Mouse (Mus musculus) forebrain, embryonic 12.5 days (tissue): ENCODE results near the gene Zfp609. TPM values are rescaled to one million over a fixed set of nuclear protein-coding genes. Genes with fewer than 3 reads are reported as not detected.

Source experiments
- ATAC-seq: fragments of 200-750 bp; cut with Nextera tagmentation; 2 replicates; pipeline ENCODE4 v1.8.0; 2017; ENCODE audit warnings: moderate TSS enrichment; ENCODE audit not compliant: low FRiP score
- H3K27ac ChIP-seq: fragments of 300-500 bp; sonication (generic); 2 replicates; pipeline ENCODE4 v1.5.1; 2016; ENCODE audit warnings: mild to moderate bottlenecking
- H3K27me3 ChIP-seq: fragments of 300-500 bp; sonication (generic); 2 replicates; pipeline ENCODE4 v1.6.1; 2016; ENCODE audit warnings: mild to moderate bottlenecking
- H3K36me3 ChIP-seq: fragments of 300-500 bp; sonication (generic); replicated peaks from 2 replicates; pipeline ENCODE4 v1.6.1; 2016; ENCODE audit warnings: mild to moderate bottlenecking
- H3K4me1 ChIP-seq: fragments of 300-500 bp; sonication (generic); 2 replicates; pipeline ENCODE4 v1.6.1; 2016
- H3K4me2 ChIP-seq: fragments of 300-500 bp; sonication (generic); 2 replicates; pipeline ENCODE4 v1.6.1; 2016; ENCODE audit warnings: mild to moderate bottlenecking, moderate library complexity
- H3K4me3 ChIP-seq: fragments of 300-500 bp; sonication (generic); replicated peaks from 2 replicates; pipeline ENCODE4 v1.5.1; 2016; ENCODE audit warnings: mild to moderate bottlenecking
- H3K9ac ChIP-seq: fragments of 300-500 bp; sonication (generic); 2 replicates; pipeline ENCODE4 v1.6.1; 2016; ENCODE audit warnings: mild to moderate bottlenecking
- H3K9me3 ChIP-seq: fragments of 300-500 bp; sonication (generic); 2 replicates; pipeline ENCODE4 v1.6.1; 2016
- WGBS: fragments of 180-500 bp; shearing (Covaris S2); methylation state at CpG from one replicate; pipeline ENCODE4 v1.1.7; 2016; 5-methylcytosine and 5-hydroxymethylcytosine counted together
- polyA plus RNA-seq: library from polyadenylated mRNA; unstranded; fragments of >200 nt; fragmentation: Nextera tagmentation; extraction: Ambion mirVana; gene quantifications from 2 replicates; pipeline ENCODE4 v1.2.1, GENCODE M21; 2016

Gene Zfp609
- polyA plus RNA-seq, 1 experiment from 2014 or later = 13.1 TPM

GRCm38 (mm10) chr9:65830255-65830654 lies 2.9 kb upstream of the Zfp609 start:
- no peak for ATAC-seq
- Histone ChIP-seq H3K36me3 (no peaks in the 10 kb centered on the region), H3K27ac (no peak overlapping the region), H3K9me3 (no peaks in the 10 kb centered on the region), H3K4me3 (no peak overlapping the region), H3K4me2 (no peak overlapping the region), H3K9ac (no peak overlapping the region), H3K4me1 (peaks cover 63% of the 10 kb centered on the region), H3K27me3 (no peaks in the 10 kb centered on the region)
- 50% methylated on average over 4 of the region's 4 CpGs for WGBS

DNA sequence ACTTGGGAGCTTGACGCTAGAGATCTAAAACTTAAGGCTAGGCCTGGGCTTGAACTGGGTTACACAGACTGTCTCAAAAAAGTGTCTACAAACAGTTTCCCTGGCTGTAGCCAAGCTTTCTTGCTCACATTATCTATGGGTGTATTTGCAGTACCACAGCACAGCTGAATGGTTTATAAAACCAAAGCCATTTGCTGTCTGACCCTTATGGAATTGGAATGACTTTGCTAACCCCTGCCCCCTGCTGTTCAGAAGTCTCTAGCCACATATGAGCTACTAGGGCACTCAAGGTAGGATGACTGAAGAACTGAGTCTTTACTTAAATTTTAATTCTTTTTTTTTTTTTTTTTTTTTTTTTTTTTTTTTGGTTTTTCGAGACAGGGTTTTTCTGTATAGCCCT lies 2.0 kb upstream of the Zfp609 start:
- Histone ChIP-seq H3K4me3 (no peak overlapping the region), H3K36me3 (no peaks in the 10 kb centered on the region), H3K4me2 (no peak overlapping the region), H3K4me1 (peaks cover 63% of the 10 kb centered on the region), H3K9ac (no peak overlapping the region), H3K9me3 (no peaks in the 10 kb centered on the region), H3K27me3 (no peaks in the 10 kb centered on the region), H3K27ac (no peak overlapping the region)
- no peak for ATAC-seq
- WGBS = 92% methylated on average over 1 of the region's 2 CpGs

DNA sequence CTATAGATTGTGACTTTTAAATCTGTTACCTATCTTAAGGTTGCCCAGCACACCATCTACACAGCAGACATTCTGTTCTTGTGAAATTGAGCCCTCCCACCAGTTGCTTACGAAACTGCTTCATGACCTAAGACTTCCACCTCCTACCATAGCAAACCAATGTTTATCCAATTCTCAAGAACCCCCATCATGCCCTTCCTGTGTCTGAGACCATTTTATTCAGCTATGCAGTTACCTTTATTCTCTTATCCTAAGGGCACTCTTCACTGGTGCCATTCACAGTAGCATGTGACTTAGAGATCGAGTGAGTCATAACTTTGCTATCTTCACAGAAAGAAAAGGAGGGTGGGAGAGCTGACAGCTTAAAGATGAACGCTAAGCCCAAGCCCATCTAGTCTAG lies 1.1 kb upstream of the Zfp609 start:
- Histone ChIP-seq H3K4me1 (peaks cover 66% of the 10 kb centered on the region), H3K4me2 (peak overlapping the region; percentile 64), H3K36me3 (no peaks in the 10 kb centered on the region), H3K9ac (no peak overlapping the region), H3K9me3 (no peaks in the 10 kb centered on the region), H3K27ac (no peak overlapping the region), H3K27me3 (no peaks in the 10 kb centered on the region), H3K4me3 (peak overlapping the region; percentile 91)
- no peak for ATAC-seq
- 43% methylated on average over 3 of the region's 3 CpGs for WGBS

GRCm38 (mm10) chr9:65828016-65828403 lies 646 bp upstream of the Zfp609 start:
- H3K27me3 ChIP-seq = no peaks in the 10 kb centered on the region
- peak overlapping the region; percentile 99; the same call in 1 of the 2 replicates for H3K27ac ChIP-seq
- no peak for ATAC-seq
- H3K4me2 ChIP-seq = peak overlapping the region; percentile 64
- H3K4me3 ChIP-seq = peak overlapping the region; percentile 91
- H3K9ac ChIP-seq = peak overlapping the region; percentile 99; the same call in 1 of the 2 replicates
- H3K9me3 ChIP-seq = no peaks in the 10 kb centered on the region
- no peaks in the 10 kb centered on the region for H3K36me3 ChIP-seq
- WGBS = 1% methylated on average over 13 of the region's 13 CpGs
- peaks cover 64% of the 10 kb centered on the region for H3K4me1 ChIP-seq

- WGBS = under 1% methylated on average over 30 of the region's 31 CpGs
- peak overlapping the region; percentile 99 for H3K9ac ChIP-seq
- H3K4me1 ChIP-seq = peaks cover 54% of the 10 kb centered on the region
These were observed 598 bp downstream of the Zfp609 start for GRCm38 (mm10) chr9:65826588-65827343.

GRCm38 (mm10) chr9:65826226-65826587 lies 1.2 kb downstream of the Zfp609 start:
- 0% methylated on average over 4 of the region's 4 CpGs for WGBS
- H3K36me3 ChIP-seq = no peaks in the 10 kb centered on the region
- peaks cover 56% of the 10 kb centered on the region for H3K4me1 ChIP-seq
- H3K4me2 ChIP-seq = peak overlapping the region; percentile 64
- no peaks in the 10 kb centered on the region for H3K27me3 ChIP-seq
- H3K27ac ChIP-seq = peak overlapping the region; percentile 99
- peak overlapping the region; percentile 99 for H3K9ac ChIP-seq
- peak; percentile 49 for ATAC-seq
- H3K9me3 ChIP-seq = no peaks in the 10 kb centered on the region
- H3K4me3 ChIP-seq = peak overlapping the region; percentile 91

More at GRCm38 (mm10) chr9:65826588-65827343, 598 bp downstream of the Zfp609 start:
- H3K27me3 ChIP-seq = no peaks in the 10 kb centered on the region
- peak overlapping the region; percentile 99 for H3K27ac ChIP-seq
- ATAC-seq = peak; percentile 48
- no peaks in the 10 kb centered on the region for H3K9me3 ChIP-seq
- peak overlapping the region; percentile 91 for H3K4me3 ChIP-seq
- H3K4me2 ChIP-seq = peak overlapping the region; percentile 64
- H3K36me3 ChIP-seq = no peaks in the 10 kb centered on the region

- whole genome bisulfite sequencing = 45% methylated on average over 10 of the region's 10 CpGs
- ATAC-seq = no peak
- peak overlapping the region; percentile 74 for H3K27ac ChIP-seq
- no peak overlapping the region for H3K4me3 ChIP-seq
- H3K9ac ChIP-seq = no peak overlapping the region
- H3K27me3 ChIP-seq = no peaks in the 10 kb centered on the region
- H3K36me3 ChIP-seq = no peaks in the 10 kb centered on the region
- H3K9me3 ChIP-seq = no peaks in the 10 kb centered on the region
- H3K4me1 ChIP-seq = peaks cover 63% of the 10 kb centered on the region
- peak overlapping the region; percentile 22 for H3K4me2 ChIP-seq
These were observed 3.5 kb downstream of the Zfp609 start for GRCm38 (mm10) chr9:65823716-65824462.

GRCm38 (mm10) chr9:65822011-65822410 lies 5.4 kb downstream of the Zfp609 start:
- H3K4me2 ChIP-seq = no peak overlapping the region
- no peak overlapping the region for H3K27ac ChIP-seq
- 0 out of 2 replicates have a peak, but pooled peaks cover 4% of the 10 kb centered on the region for H3K36me3 ChIP-seq
- peaks cover 65% of the 10 kb centered on the region for H3K4me1 ChIP-seq
- 83% methylated on average over 4 of the region's 4 CpGs for WGBS
- no peaks in the 10 kb centered on the region for H3K27me3 ChIP-seq
- H3K4me3 ChIP-seq = no peak overlapping the region
- no peak overlapping the region for H3K9ac ChIP-seq
- H3K9me3 ChIP-seq = no peaks in the 10 kb centered on the region
- no peak for ATAC-seq

DNA sequence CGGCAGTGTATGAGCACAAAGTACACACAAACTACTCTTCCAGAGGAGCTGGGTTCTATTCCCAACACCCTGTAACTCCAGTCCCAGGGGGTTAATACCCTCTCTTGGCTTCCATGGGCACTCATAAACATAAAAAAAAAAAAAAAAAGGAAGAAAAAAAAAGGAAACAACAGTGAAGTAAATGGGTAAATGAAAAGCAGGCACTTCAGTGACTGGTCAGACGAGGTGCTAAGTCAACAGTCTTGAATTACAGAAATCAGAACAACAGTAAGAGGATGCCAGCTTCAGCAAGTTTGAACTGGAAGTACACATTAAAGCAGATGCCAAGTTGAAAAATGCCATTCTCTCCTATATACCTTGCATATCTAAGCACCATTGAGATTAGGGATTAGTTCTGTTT lies 7.1 kb downstream of the Zfp609 start:
- Histone ChIP-seq H3K4me1 (peaks cover 54% of the 10 kb centered on the region), H3K27ac (no peak overlapping the region), H3K4me3 (no peak overlapping the region), H3K9ac (no peak overlapping the region), H3K27me3 (no peaks in the 10 kb centered on the region), H3K4me2 (no peak overlapping the region), H3K9me3 (no peaks in the 10 kb centered on the region), H3K36me3 (peaks cover 14% of the 10 kb centered on the region)
- 77% methylated on average over 2 of the region's 2 CpGs for WGBS
- ATAC-seq = no peak

- no peak overlapping the region for H3K4me3 ChIP-seq
- H3K9me3 ChIP-seq = no peaks in the 10 kb centered on the region
- H3K4me1 ChIP-seq = peaks cover 37% of the 10 kb centered on the region
- no peak for ATAC-seq
- WGBS = 29% methylated on average over 2 of the region's 2 CpGs
- peak overlapping the region; percentile 19; the same call in 1 of the 2 replicates for H3K4me2 ChIP-seq
- no peaks in the 10 kb centered on the region for H3K27me3 ChIP-seq
- 0 out of 2 replicates have a peak overlapping the region, but pooled peaks have one; percentile 29 for H3K9ac ChIP-seq
- peaks cover 23% of the 10 kb centered on the region for H3K36me3 ChIP-seq
- peak overlapping the region; percentile 78 for H3K27ac ChIP-seq
These were observed 9.0 kb downstream of the Zfp609 start for GRCm38 (mm10) chr9:65818402-65818801.

DNA sequence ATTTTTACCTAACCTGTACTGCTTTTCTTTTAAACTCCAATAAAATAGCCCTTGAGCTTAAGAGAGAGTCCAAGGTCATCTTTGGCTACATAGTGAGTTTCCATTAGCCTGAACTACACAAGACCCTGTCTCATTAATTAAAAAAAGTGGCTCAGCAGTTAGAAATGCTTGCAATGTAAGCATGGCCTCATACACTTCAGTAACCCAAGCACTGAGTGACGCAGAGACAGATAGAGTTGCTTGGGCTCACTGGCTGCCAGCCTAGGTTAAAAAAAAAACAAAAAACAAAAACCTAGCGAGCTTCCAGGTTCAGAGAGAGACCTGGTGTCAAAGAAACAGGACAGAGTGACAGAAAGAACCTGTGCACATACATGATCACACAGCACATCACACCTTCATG lies 14.5 kb downstream of the Zfp609 start:
- 74% methylated on average over 2 of the region's 2 CpGs for WGBS

GRCm38 (mm10) chr9:65811784-65812183 lies 15.6 kb downstream of the Zfp609 start:
- peaks cover 14% of the 10 kb centered on the region for H3K4me1 ChIP-seq
- no peaks in the 10 kb centered on the region for H3K27me3 ChIP-seq
- no peak overlapping the region for H3K9ac ChIP-seq
- ATAC-seq = no peak
- H3K9me3 ChIP-seq = no peaks in the 10 kb centered on the region
- H3K4me3 ChIP-seq = no peak overlapping the region
- no peak overlapping the region for H3K4me2 ChIP-seq
- 88% methylated on average over 1 of the region's 1 CpGs for WGBS
- peaks cover 17% of the 10 kb centered on the region for H3K36me3 ChIP-seq
- H3K27ac ChIP-seq = no peak overlapping the region

More for the DNA sequence above, 14.5 kb downstream of the Zfp609 start:
- ATAC-seq = no peak
- Histone ChIP-seq H3K4me2 (no peak overlapping the region), H3K27ac (no peak overlapping the region), H3K4me3 (no peak overlapping the region), H3K27me3 (no peaks in the 10 kb centered on the region), H3K9ac (no peak overlapping the region), H3K4me1 (peaks cover 6% of the 10 kb centered on the region), H3K36me3 (peaks cover 23% of the 10 kb centered on the region), H3K9me3 (no peaks in the 10 kb centered on the region)
